Mouse (Mus musculus): ENCODE measurements around the gene Atp1b1.

Gene Atp1b1

DNA sequence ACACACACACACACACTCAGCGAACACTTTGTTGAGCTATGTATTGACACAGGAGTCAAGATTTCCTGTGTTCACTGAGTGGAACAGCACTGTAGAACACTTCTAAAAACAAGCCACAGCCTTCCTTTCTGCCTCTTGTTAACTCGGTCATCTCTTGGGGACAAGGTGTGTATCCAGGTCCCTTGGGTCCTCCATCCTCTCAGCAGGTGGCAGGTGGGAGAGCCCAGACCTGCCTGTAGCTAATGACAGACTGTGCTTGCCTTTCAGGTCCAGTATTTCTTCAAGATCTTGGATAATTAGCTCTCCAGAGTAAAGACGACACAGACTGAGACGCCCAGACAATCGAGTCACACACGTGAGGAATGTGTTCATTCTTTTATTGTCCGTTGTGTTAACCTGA, 21.4 kb downstream of the Atp1b1 start:
- DNase-seq = no peak

DNA sequence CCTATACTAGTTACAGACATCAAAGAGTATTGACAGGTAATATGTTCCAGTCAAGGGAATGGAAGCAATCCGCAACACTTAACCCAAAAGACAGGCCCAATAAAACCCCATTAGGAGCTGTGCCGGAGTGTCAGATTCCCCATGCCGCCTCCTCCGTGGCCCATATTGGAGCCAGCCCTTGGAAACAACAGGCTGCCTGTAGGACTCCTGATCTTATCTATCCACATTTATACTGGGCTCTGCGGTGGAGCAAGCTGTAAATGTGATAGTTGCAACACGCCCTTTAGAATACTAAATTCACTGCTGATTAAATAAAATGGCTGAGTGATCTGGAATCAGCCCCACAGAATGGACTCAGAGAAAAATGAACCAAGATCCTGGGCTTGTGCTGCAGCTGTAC, 24.1 kb downstream of the Atp1b1 start:
- no peak for DNase-seq

- no peak for DNase-seq
Measured at GRCm38 (mm10) chr1:164432649-164433048, 25.5 kb downstream of the Atp1b1 start.

DNA sequence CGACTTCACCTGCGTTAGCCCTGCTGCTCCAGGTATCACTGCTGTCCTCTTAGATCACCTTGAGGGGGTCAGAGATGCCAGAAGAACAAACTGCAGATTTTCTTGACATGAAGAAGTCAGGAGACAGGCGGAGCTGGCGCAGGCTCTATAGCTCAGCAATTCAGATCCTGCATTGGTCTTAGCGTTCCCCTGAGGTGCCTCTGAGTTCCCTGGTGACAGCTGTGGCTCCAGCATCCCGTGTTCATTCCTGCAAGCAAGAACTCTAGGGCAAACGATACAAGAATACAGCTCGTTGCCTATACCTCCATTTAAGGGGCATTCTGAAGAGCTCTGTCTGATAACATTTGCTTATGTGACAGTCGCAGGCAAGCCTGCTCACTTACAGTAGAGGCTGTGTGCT, 29.5 kb downstream of the Atp1b1 start:
- DNase-seq = no peak

GRCm38 (mm10) chr1:164427777-164428176, 30.4 kb downstream of the Atp1b1 start:
- DNase-seq = no peak

DNA sequence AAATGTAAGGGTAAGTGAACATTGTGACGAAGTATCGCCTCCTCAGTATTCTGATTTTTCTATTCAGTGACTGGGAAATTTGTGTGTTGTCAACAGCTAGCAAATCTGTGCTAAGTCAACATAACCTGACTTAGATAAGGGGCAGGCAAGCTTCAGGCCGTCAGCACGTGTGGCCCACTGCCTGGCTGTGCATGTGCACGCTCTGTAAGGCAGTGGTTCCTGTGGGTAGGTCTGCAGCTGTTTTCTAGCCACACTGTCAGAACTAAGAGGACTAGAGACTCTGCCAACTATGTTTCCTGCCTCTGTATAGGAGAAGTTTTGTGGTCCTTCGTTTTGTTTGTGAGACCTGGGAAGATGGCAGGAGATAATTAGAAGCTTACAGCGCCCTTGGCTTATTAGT, 31.9 kb downstream of the Atp1b1 start:
- DNase-seq = no peak

DNA sequence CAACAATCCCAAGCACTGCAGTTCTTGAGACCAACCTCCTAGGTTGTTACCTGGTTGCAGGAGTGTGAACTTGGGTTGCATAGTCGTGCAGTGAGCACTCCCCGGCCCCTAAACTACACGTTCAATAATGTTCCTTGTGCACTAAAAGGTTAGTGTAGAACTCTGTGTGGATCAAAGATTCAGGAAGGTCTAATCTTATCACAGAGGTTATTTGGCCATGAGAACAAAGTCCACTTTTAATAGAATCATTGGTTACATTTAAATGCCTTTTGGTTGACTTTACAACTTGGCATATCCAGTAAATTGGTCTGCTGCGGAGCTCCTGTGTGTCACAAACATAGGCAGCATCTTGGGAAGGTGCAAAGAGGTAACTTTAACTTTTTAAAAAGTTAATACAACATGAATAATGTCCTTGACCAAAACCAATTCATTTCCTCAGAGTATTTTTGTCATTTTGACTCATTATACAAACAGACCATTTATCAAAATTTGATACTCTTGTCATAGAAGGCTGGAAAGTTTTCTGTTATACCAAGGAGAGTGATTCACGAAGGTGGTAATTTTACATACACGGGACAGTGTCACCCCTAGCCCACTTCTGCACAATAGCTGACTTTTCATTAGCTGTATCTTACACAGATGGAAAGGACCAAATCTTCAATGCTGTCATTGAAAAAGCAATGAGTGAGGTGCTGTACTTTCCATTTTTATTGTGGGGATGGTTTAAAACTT, 37.4 kb downstream of the Atp1b1 start:
- no peak for DNase-seq

- no peak for DNase-seq
Measured at GRCm38 (mm10) chr1:164419401-164419800, 38.8 kb downstream of the Atp1b1 start.

GRCm38 (mm10) chr1:164418320-164418719, 39.8 kb downstream of the Atp1b1 start:
- no peak for DNase-seq

DNA sequence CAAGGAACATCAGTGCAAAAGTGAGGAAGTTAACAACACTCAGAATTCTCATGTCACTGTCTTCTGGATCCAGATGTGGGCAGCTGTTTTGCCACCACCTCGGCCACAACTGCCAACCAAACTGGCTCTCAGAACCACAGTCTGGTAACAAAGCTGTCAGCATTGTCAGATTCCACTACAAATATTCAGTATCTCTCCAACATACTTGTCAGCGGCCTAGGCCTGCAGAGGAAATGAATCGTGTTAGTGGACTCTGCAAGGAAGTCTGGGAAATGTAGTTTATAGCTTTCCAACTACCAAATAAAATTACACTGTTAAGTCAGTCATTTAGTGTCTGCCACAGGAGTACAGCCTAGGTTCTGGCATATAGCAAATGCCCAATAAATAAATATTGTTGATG, 40.6 kb downstream of the Atp1b1 start:
- no peak for DNase-seq

DNA sequence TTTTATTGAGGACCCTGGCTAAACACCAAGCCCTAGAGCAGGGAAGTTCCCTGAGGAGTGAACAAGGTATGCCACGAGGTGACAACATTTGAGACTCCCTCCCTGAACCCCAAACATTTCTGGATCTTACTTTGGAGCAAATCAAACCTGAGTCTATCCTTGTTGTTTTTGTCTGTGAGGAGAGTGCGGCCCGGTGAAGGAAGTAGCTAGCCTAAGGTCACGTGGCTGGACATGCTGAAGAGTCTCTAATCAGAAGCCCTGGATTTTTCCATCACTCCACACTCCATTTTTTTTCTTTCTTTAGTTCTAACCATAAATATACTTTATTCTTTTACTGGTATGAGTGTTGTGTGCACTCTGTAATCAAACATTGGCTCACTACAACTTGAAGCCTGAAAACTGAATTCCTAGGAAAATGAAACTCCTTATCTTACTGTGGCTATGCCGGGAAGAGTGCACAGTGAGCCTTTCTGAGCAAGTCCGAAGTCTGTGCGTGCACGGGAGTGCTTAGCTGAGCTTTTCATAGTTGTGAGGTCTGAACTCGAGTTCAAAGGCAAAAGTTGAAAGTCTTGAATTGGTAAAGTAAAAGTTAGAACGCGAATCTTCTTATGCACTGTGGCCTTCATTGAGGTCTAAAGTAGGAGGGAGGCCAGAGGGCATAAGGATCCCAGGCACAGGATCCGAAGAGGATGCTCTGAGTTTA, 41.3 kb downstream of the Atp1b1 start:
- no peak for DNase-seq

DNA sequence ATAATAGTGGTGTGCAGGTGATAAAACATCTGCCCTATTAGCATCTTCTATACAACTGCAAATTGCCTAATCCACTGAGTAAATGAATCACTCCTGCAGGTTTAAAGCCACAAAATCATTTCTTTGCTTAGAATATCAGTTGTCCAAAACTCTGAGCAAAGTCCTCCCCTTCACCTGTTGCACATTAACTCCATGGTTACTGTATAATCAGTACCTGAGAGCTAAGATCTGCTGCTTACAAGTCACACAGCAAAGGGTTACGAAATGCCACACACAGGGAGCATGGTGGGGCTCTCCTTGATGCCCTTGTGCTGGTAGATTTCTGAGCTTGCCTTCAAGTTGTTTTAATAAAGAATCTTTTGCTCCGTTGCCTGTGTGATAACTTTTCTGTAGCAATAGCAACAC, 42.8 kb downstream of the Atp1b1 start:
- DNase-seq = no peak

GRCm38 (mm10) chr1:164413608-164414007, 44.5 kb downstream of the Atp1b1 start:
- no peak for DNase-seq

DNA sequence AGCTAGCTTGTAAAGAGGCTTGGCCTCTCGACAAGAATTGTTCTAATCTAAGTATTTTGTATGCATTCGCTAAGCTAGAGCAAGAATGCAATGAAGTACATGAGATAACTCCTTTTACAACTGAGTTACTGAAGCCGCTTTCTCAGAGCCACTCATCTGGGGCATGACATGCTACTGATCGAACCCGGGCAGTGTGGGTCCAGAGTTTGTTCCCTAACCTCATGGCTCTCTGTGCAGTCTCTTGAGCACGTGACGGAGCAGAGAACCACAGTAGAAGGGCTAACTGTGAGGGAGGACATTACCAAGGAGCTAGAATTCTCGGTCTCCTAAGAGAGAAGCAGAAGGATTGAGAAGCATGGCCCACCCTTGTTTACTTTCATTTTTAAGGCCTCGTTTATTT, 45.2 kb downstream of the Atp1b1 start:
- no peak for DNase-seq

GRCm38 (mm10) chr1:164411306-164411705, 46.8 kb downstream of the Atp1b1 start:
- DNase-seq = no peak

GRCm38 (mm10) chr1:164408655-164409054, 49.5 kb downstream of the Atp1b1 start:
- no peak for DNase-seq

GRCm38 (mm10) chr1:164406506-164406905, 51.6 kb downstream of the Atp1b1 start:
- no peak for DNase-seq

DNA sequence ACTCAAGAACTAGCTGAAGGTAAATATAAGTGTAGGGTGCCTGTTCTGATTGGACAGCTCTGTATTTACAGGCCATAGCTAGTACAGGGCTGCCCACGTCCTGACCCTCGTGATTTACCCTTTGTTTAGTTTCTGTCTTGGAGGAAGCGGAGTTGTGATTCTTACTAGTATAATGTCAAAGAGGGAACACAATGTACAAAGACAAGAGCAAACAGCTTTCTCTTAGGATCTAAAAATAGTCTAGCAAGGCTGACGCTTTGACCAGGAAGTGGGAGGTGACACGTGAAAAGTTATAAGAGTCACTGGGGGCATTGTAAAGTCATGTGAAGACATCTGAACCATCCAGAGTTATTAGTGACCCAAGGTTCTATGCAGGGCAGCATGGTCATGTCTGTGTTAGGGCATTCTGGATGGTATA, 52.8 kb downstream of the Atp1b1 start:
- no peak for DNase-seq

- DNase-seq = no peak
Measured at GRCm38 (mm10) chr1:164399578-164399977, 58.6 kb downstream of the Atp1b1 start.

DNA sequence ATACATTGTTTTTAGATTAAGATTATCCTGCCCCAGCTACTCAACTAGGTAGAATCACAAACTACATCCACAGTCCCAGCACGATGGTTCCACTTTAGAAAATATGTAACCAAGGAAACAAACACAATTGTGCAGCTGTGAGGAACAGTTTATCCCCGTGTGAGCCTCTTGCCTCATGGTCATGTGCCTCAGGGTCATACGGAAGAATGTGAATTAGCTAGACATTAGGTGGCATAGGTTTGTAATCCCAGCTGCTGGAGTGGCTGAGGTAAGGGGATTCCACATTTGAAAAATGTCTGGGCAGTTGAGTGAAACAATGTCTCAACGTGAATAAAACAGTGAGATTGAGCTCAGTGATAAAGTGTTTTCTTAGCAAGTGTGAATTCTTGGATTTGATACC, 60.5 kb downstream of the Atp1b1 start:
- DNase-seq = no peak

DNA sequence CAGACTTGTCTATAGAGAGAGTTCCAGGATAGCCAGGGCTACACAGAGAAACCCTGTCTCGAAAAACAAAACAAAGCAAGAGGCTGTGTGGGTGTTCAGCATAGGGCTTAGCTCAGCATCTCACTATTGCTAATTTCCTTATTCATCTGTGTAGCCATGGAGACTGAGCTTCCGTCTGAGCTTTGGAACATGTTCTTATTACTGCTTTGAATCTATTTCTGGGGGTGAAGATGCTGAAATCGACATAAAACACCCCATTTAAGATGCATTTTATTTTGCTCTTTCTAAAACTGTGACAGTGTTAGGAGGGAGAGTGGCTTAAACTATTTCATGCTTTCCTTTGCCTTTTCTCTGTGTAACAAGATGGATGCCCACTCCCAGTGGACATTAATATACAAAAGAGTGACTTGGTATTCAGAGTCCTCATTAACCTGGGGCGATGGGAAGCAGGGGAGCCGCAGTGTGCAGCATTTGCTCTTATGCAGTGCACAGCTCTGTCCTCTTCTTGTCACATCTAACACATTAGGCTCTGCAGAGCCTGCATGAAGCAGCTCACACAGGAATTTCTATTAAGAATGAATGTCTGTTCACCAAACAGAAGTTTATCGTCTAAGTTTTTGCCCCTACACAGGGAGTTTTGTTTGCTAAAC, 62.9 kb downstream of the Atp1b1 start:
- no peak for DNase-seq

GRCm38 (mm10) chr1:164392176-164392575, 66.0 kb downstream of the Atp1b1 start:
- DNase-seq = peak; percentile 42

DNA sequence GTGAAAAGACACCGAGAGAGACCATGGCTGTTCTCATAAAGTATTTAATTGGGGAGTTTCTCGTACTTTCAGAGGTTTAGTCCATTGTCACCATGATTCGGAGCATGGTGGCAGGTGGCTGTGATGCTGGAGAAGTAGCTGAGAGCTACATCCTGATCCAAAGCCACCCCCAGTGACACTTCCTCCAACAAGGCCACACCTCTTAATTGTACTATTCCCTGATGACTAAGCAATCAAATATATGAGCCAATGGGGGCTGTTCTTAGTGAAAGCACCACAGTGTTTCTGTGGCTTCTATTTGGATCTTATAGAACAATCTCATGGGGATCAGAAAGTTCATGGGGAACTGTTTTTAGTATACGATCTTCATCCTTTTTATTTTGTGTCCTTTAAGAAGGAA, 68.4 kb downstream of the Atp1b1 start:
- no peak for DNase-seq
